In genomic region chr12:86859924-86860790, GRCm38 (mm10) we compare ENCODE assay signal across 7 mouse cellular contexts. TPM values are rescaled to one million over a fixed set of nuclear protein-coding genes. Genes with fewer than 3 reads are reported as not detected.
DNase-seq lines count a peak whose midpoint lies in the region; ATAC-seq and TF ChIP-seq lines count a peak whose summit lies in the region.

No protein-coding gene starts in this region.

- no peak overlapping the region; the same call in 1 of the 2 replicates for H3K9ac ChIP-seq in liver, postnatal 0 days (replicated peaks)
- H3K9ac ChIP-seq in embryonic facial prominence, embryonic 13.5 days, result 0 out of 2 replicates have a peak overlapping the region, but pooled peaks have one; percentile 11
- peak overlapping the region; percentile 43 for H3K9ac ChIP-seq in hindbrain, embryonic 13.5 days
- peak overlapping the region; percentile 42; the same call in 1 of the 2 replicates for H3K9ac ChIP-seq in stomach, embryonic 16.5 days (ENCODE audit: low read length)

- H3K36me3 ChIP-seq in liver, postnatal 0 days (replicated peaks; ENCODE audit: insufficient read depth, low read length), result no peaks in the 10 kb centered on the region
- H3K36me3 ChIP-seq in embryonic facial prominence, embryonic 13.5 days, result no peaks in the 10 kb centered on the region
- no peaks in the 10 kb centered on the region for H3K36me3 ChIP-seq in hindbrain, embryonic 13.5 days
- H3K36me3 ChIP-seq in megakaryocyte, embryonic 14.5 days (replicated peaks; ENCODE audit: low read length), result peaks cover 2% of the 10 kb centered on the region
- H3K36me3 ChIP-seq in stomach, embryonic 16.5 days (ENCODE audit: control insufficient read depth, insufficient read depth, low read length), result no peaks in the 10 kb centered on the region

- 47% methylated on average over 10 of the region's 10 CpGs for WGBS in liver, postnatal 0 days (ENCODE audit: insufficient replicate concordance)
- WGBS in embryonic facial prominence, embryonic 13.5 days, result 54% methylated on average over 10 of the region's 10 CpGs
- 44% methylated on average over 10 of the region's 10 CpGs for whole genome bisulfite sequencing in hindbrain, embryonic 13.5 days
- 38% methylated on average over 10 of the region's 10 CpGs for WGBS in stomach, embryonic 16.5 days

- peak; percentile 45; the same call in 1 of the 2 replicates for ATAC-seq in liver, postnatal 0 days
- no peak for ATAC-seq in embryonic facial prominence, embryonic 13.5 days (ENCODE audit: insufficient number of reproducible peaks, insufficient read depth, low FRiP score, low TSS enrichment, low read depth)
- ATAC-seq in hindbrain, embryonic 13.5 days (ENCODE audit: low FRiP score), result no peak
- ATAC-seq in stomach, embryonic 16.5 days (ENCODE audit: insufficient read depth, low FRiP score), result peak; percentile 54

- DNase-seq in liver, postnatal 0 days, result no peak
- DNase-seq in liver, result no peak
- DNase-seq in urinary bladder, postnatal 25 days (ENCODE audit: low spot score), result no peak

- no peak for TF ChIP-seq EP300 in liver, postnatal 0 days (IDR thresholded peaks at IDR 0.05; ENCODE audit: low read depth)

- peaks cover 22% of the 10 kb centered on the region for H3K4me1 ChIP-seq in liver, postnatal 0 days (ENCODE audit: insufficient read depth)
- peaks cover 30% of the 10 kb centered on the region for H3K4me1 ChIP-seq in embryonic facial prominence, embryonic 13.5 days
- H3K4me1 ChIP-seq in hindbrain, embryonic 13.5 days (replicated peaks), result peaks cover 39% of the 10 kb centered on the region
- H3K4me1 ChIP-seq in megakaryocyte, embryonic 14.5 days, result peaks cover 54% of the 10 kb centered on the region
- peaks cover 30% of the 10 kb centered on the region for H3K4me1 ChIP-seq in stomach, embryonic 16.5 days (ENCODE audit: control insufficient read depth, insufficient read depth, low read length)

- no peaks in the 10 kb centered on the region for H3K9me3 ChIP-seq in liver, postnatal 0 days (ENCODE audit: low read length)
- no peaks in the 10 kb centered on the region for H3K9me3 ChIP-seq in embryonic facial prominence, embryonic 13.5 days
- H3K9me3 ChIP-seq in hindbrain, embryonic 13.5 days, result no peaks in the 10 kb centered on the region
- peaks cover 9% of the 10 kb centered on the region for H3K9me3 ChIP-seq in megakaryocyte, embryonic 14.5 days
- no peaks in the 10 kb centered on the region for H3K9me3 ChIP-seq in stomach, embryonic 16.5 days (replicated peaks; ENCODE audit: control insufficient read depth, low read length)

- no peak for TF ChIP-seq CTCF in liver, postnatal 0 days (IDR thresholded peaks at IDR 0.05; ENCODE audit: low read depth)

- no peak overlapping the region for H3K27ac ChIP-seq in liver, postnatal 0 days (ENCODE audit: low read depth)
- H3K27ac ChIP-seq in embryonic facial prominence, embryonic 13.5 days, result peak overlapping the region; percentile 24; the same call in 1 of the 2 replicates
- H3K27ac ChIP-seq in hindbrain, embryonic 13.5 days, result peak overlapping the region; percentile 84
- peak overlapping the region; percentile 76 for H3K27ac ChIP-seq in stomach, embryonic 16.5 days (ENCODE audit: low read length)

- H3K4me3 ChIP-seq in liver, postnatal 0 days (ENCODE audit: low read depth, low read length), result no peak overlapping the region
- H3K4me3 ChIP-seq in embryonic facial prominence, embryonic 13.5 days, result no peak overlapping the region
- no peak overlapping the region for H3K4me3 ChIP-seq in hindbrain, embryonic 13.5 days
- peak overlapping the region; percentile 9 for H3K4me3 ChIP-seq in megakaryocyte, embryonic 14.5 days (replicated peaks)
- no peak overlapping the region for H3K4me3 ChIP-seq in stomach, embryonic 16.5 days (replicated peaks; ENCODE audit: low read length)

- no peak overlapping the region for H3K4me2 ChIP-seq in liver, postnatal 0 days (ENCODE audit: low read depth, low read length)
- no peak overlapping the region for H3K4me2 ChIP-seq in embryonic facial prominence, embryonic 13.5 days
- H3K4me2 ChIP-seq in hindbrain, embryonic 13.5 days, result no peak overlapping the region
- peak overlapping the region; percentile 27; the same call in 1 of the 2 replicates for H3K4me2 ChIP-seq in stomach, embryonic 16.5 days (ENCODE audit: low read depth, low read length)

- no peaks in the 10 kb centered on the region for H3K27me3 ChIP-seq in liver, postnatal 0 days (ENCODE audit: insufficient read depth, low read length)
- H3K27me3 ChIP-seq in embryonic facial prominence, embryonic 13.5 days, result no peaks in the 10 kb centered on the region
- H3K27me3 ChIP-seq in hindbrain, embryonic 13.5 days, result no peaks in the 10 kb centered on the region
- H3K27me3 ChIP-seq in megakaryocyte, embryonic 14.5 days (replicated peaks), result peaks cover 4% of the 10 kb centered on the region
- H3K27me3 ChIP-seq in stomach, embryonic 16.5 days (ENCODE audit: control insufficient read depth, insufficient read depth, low read length), result no peaks in the 10 kb centered on the region

RNA-seq across cellular contexts. Expression of gene Irf2bpl, which starts 24.4 kb away (rescaled TPM):
- 5.0 and 5.3 TPM in 2 replicates for polyA plus RNA-seq in liver, postnatal 0 days (2015; fragmentation: Nextera tagmentation; extraction: Ambion mirVana)
- 36.5 and 37.7 TPM in 2 replicates for polyA plus RNA-seq in embryonic facial prominence, embryonic 13.5 days (2015; fragmentation: Nextera tagmentation; extraction: Ambion mirVana)
- polyA plus RNA-seq in hindbrain, embryonic 13.5 days (2015; fragmentation: Nextera tagmentation; extraction: Ambion mirVana), result 66.4 and 70.0 TPM in 2 replicates
- polyA plus RNA-seq in megakaryocyte, embryonic 14.5 days (2012; ENCODE audit: insufficient read depth, low replicate concordance), result 32.7 and 46.2 TPM in 2 replicates
- polyA plus RNA-seq in stomach, embryonic 16.5 days (2015; fragmentation: Nextera tagmentation; extraction: Ambion mirVana), result 10.1 and 11.7 TPM in 2 replicates

Comparison
In these comparisons a context has a peak if more than half of its experiments do, and no peak if none do; other contexts are left out.
1. ATAC-seq: peak in liver, postnatal 0 days (single experiment) and stomach, embryonic 16.5 days (single experiment); none in embryonic facial prominence, embryonic 13.5 days (single experiment) and hindbrain, embryonic 13.5 days (single experiment).